Mouse (Mus musculus): ENCODE results near the gene Dnmt3a. TPM values are rescaled to one million over a fixed set of nuclear protein-coding genes. Genes with fewer than 3 reads are reported as not detected.

Dnmt3a gene
- polyA plus RNA-seq, 1 experiment: 41.5 TPM

DNA sequence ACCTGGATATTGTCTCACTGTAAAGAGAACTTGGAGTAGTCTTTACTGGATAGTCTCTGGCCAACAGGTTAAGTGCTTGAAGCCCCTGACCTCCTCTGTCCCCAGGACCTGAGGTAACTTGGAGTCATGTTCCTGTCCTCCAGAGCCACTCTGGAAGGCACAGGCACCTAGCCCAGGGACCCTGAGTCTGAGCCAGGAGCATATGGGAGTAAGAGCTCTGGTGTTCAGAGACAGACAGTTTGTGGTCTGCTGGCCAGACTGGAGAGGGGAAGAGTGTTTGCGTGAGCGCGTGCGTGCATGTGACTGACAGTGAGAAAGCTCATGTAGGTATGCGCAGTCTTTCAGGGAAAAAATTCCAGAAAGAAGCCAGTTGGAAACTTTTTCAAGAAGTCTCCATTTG is 64.2 kb downstream of the Dnmt3a start:
- WGBS: 66% methylated on average over 5 of the region's 5 CpGs
- no peak overlapping the region for H3K27ac ChIP-seq (ENCODE audit: control insufficient read depth, insufficient read depth, low read depth, low read length, poor library complexity)
- no peak overlapping the region for H3K4me3 ChIP-seq (replicated peaks; ENCODE audit: control insufficient read depth, low read depth, low read length)
- TF ChIP-seq CTCF (IDR thresholded peaks at IDR 0.05; ENCODE audit: control insufficient read depth, insufficient read depth, low read length): no peak
- TF ChIP-seq POLR2A (IDR thresholded peaks at IDR 0.05; ENCODE audit: borderline replicate concordance, control insufficient read depth, low read depth, low read length): no peak
- no peaks in the 10 kb centered on the region; the same call in 1 of the 2 replicates for H3K4me1 ChIP-seq (ENCODE audit: control insufficient read depth, insufficient read depth, low read length)

- Histone ChIP-seq H3K4me1 (ENCODE audit: control insufficient read depth, insufficient read depth, low read length) (no peaks in the 10 kb centered on the region; the same call in 1 of the 2 replicates), H3K4me3 (replicated peaks; ENCODE audit: control insufficient read depth, low read depth, low read length) (peak overlapping the region; percentile 15), H3K27ac (ENCODE audit: control insufficient read depth, insufficient read depth, low read depth, low read length, poor library complexity) (peak overlapping the region; percentile 44)
- 0 out of 2 replicates have a peak, but pooled peaks have one; percentile 37 for TF ChIP-seq CTCF (IDR thresholded peaks at IDR 0.05; ENCODE audit: control insufficient read depth, insufficient read depth, low read length)
- TF ChIP-seq POLR2A (IDR thresholded peaks at IDR 0.05; ENCODE audit: borderline replicate concordance, control insufficient read depth, low read depth, low read length): no peak
- 7% methylated on average over 19 of the region's 19 CpGs for WGBS
Observed at GRCm38 (mm10) chr12:3870859-3871462, 65.2 kb downstream of the Dnmt3a start.

DNA sequence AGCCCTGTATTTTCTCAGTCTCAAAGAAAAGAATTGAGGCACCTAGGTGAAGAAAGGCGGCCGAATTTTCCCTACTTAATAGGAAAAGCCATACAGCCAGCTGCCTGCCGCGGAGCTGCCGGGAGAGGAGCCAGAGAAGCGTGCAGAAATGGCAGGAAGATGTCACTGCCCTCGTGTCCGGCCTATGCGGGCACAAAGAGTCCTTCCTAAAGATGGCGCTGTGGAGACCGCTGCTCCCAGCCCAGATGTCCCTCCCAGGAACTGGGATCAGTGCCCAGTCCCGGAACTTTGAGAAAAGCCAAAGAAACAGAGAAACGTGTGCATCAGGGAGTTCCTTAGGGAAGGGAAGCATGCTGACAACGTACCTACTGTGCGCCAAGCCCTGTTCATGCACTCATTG is 65.8 kb downstream of the Dnmt3a start:
- no peaks in the 10 kb centered on the region; the same call in 1 of the 2 replicates for H3K4me1 ChIP-seq (ENCODE audit: control insufficient read depth, insufficient read depth, low read length)
- TF ChIP-seq CTCF (IDR thresholded peaks at IDR 0.05; ENCODE audit: control insufficient read depth, insufficient read depth, low read length): peak; percentile 20; the same call in 1 of the 2 replicates
- TF ChIP-seq POLR2A (IDR thresholded peaks at IDR 0.05; ENCODE audit: borderline replicate concordance, control insufficient read depth, low read depth, low read length): no peak
- 48% methylated on average over 15 of the region's 15 CpGs for WGBS
- no peak overlapping the region for H3K4me3 ChIP-seq (replicated peaks; ENCODE audit: control insufficient read depth, low read depth, low read length)
- H3K27ac ChIP-seq (ENCODE audit: control insufficient read depth, insufficient read depth, low read depth, low read length, poor library complexity): no peak overlapping the region

- Histone ChIP-seq H3K4me3 (replicated peaks; ENCODE audit: control insufficient read depth, low read depth, low read length) (no peak overlapping the region), H3K4me1 (ENCODE audit: control insufficient read depth, insufficient read depth, low read length) (no peaks in the 10 kb centered on the region; the same call in 1 of the 2 replicates), H3K27ac (ENCODE audit: control insufficient read depth, insufficient read depth, low read depth, low read length, poor library complexity) (peak overlapping the region; percentile 33; the same call in 1 of the 2 replicates)
- WGBS: 68% methylated on average over 9 of the region's 9 CpGs
- no peak for TF ChIP-seq CTCF (IDR thresholded peaks at IDR 0.05; ENCODE audit: control insufficient read depth, insufficient read depth, low read length)
- no peak for TF ChIP-seq POLR2A (IDR thresholded peaks at IDR 0.05; ENCODE audit: borderline replicate concordance, control insufficient read depth, low read depth, low read length)
Observed at GRCm38 (mm10) chr12:3872410-3873230, 66.8 kb downstream of the Dnmt3a start.

DNA sequence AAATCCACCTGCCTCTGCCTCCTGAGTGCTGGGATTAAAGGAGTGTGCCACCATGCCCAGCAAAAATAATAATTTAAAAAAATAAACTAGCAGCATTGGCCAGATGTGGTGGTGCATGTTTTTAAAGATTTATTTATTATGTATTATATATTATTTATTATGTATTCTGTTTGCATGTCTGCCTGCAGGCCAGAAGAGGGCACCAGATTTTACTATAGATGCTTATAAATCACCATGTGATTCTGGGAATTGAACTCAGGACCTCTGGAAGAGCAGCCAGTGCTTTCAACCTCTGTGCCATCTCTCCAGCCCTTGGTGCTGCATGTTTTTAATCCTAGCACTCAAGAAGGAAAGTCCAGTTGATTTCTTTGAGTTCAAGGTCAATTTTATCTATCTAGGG is 69.7 kb downstream of the Dnmt3a start:
- Histone ChIP-seq H3K4me1 (ENCODE audit: control insufficient read depth, insufficient read depth, low read length) (no peaks in the 10 kb centered on the region; the same call in 1 of the 2 replicates), H3K4me3 (replicated peaks; ENCODE audit: control insufficient read depth, low read depth, low read length) (no peak overlapping the region)
- TF ChIP-seq POLR2A (IDR thresholded peaks at IDR 0.05; ENCODE audit: borderline replicate concordance, control insufficient read depth, low read depth, low read length) (no peak), CTCF (IDR thresholded peaks at IDR 0.05; ENCODE audit: control insufficient read depth, insufficient read depth, low read length) (no peak)

DNA sequence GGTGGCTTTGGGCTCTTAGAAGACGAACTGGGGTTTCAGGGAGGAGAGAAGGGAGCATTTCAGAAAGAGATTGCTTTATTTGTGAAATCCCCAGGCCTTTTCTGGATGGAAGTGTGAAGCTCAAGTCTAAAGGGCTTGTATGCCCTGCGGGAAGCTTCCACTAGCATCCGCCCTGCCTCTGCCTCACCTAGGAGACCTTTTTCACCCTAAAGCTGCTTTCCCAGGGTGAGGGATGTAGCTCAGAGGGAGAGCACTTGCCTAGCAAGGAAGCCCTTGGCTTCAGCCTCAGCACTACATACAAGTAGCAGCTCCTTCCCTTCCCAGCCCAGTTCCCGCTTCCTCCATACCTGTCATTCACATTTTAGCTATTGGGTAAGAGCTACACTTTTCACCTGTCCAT is 71.6 kb downstream of the Dnmt3a start:
- no peak for TF ChIP-seq POLR2A (IDR thresholded peaks at IDR 0.05; ENCODE audit: borderline replicate concordance, control insufficient read depth, low read depth, low read length)
- no peak for TF ChIP-seq CTCF (IDR thresholded peaks at IDR 0.05; ENCODE audit: control insufficient read depth, insufficient read depth, low read length)
- Histone ChIP-seq H3K4me3 (replicated peaks; ENCODE audit: control insufficient read depth, low read depth, low read length) (no peak overlapping the region), H3K4me1 (ENCODE audit: control insufficient read depth, insufficient read depth, low read length) (no peaks in the 10 kb centered on the region), H3K27ac (ENCODE audit: control insufficient read depth, insufficient read depth, low read depth, low read length, poor library complexity) (no peak overlapping the region)
- 86% methylated on average over 4 of the region's 4 CpGs for WGBS

More for the DNA sequence above, 69.7 kb downstream of the Dnmt3a start:
- H3K27ac ChIP-seq (ENCODE audit: control insufficient read depth, insufficient read depth, low read depth, low read length, poor library complexity): no peak overlapping the region

- Histone ChIP-seq H3K4me1 (ENCODE audit: control insufficient read depth, insufficient read depth, low read length) (no peaks in the 10 kb centered on the region), H3K4me3 (replicated peaks; ENCODE audit: control insufficient read depth, low read depth, low read length) (no peak overlapping the region), H3K27ac (ENCODE audit: control insufficient read depth, insufficient read depth, low read depth, low read length, poor library complexity) (no peak overlapping the region)
- TF ChIP-seq POLR2A (IDR thresholded peaks at IDR 0.05; ENCODE audit: borderline replicate concordance, control insufficient read depth, low read depth, low read length): no peak
- TF ChIP-seq CTCF (IDR thresholded peaks at IDR 0.05; ENCODE audit: control insufficient read depth, insufficient read depth, low read length): no peak
- 85% methylated on average over 3 of the region's 3 CpGs for WGBS
Observed at GRCm38 (mm10) chr12:3881474-3881873, 75.7 kb downstream of the Dnmt3a start.

DNA sequence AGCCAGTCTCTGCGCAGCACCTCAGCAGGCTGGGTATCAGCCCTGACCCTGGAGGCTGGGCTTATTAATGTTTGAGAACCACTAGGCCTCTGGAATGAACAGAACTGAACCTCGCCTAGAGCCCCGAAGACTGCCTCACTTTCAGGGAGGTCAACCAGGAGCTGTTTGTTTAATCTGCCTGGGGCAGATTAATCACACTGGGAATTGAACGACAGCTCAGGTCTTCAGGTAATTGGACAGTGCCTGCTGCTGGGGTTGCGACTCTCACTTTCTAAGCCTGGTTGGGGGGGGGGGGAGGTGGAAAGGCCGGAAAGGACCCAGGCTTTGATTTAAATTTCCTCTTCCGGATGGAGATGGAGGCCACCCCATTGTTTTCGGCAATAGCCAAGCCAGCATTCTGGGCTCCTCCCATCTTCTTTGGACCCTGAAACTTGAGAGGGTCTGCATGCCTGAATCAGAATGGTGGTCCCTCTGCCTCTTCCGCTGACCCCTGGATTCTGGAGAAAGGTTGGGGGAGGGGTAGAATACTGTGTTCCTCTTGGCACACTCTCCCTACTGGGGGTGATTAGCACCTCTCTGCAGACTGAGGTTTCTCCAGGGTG is 79.2 kb downstream of the Dnmt3a start:
- no peaks in the 10 kb centered on the region for H3K4me1 ChIP-seq (ENCODE audit: control insufficient read depth, insufficient read depth, low read length)
- TF ChIP-seq POLR2A (IDR thresholded peaks at IDR 0.05; ENCODE audit: borderline replicate concordance, control insufficient read depth, low read depth, low read length) (no peak), CTCF (IDR thresholded peaks at IDR 0.05; ENCODE audit: control insufficient read depth, insufficient read depth, low read length) (no peak)
- WGBS: 88% methylated on average over 9 of the region's 9 CpGs
- H3K4me3 ChIP-seq (replicated peaks; ENCODE audit: control insufficient read depth, low read depth, low read length): no peak overlapping the region
- H3K27ac ChIP-seq (ENCODE audit: control insufficient read depth, insufficient read depth, low read depth, low read length, poor library complexity): no peak overlapping the region
